Mouse (Mus musculus) kidney, postnatal 25 days (tissue): ENCODE measurements around the gene Hist1h4h.

Experiments
- DNase-seq, 2 experiments: peaks; one replicate each; pipeline ENCODE4 v3.0.0; 2021; ENCODE audit warnings: mixed read lengths in 2 of 2

Gene Hist1h4h

DNA sequence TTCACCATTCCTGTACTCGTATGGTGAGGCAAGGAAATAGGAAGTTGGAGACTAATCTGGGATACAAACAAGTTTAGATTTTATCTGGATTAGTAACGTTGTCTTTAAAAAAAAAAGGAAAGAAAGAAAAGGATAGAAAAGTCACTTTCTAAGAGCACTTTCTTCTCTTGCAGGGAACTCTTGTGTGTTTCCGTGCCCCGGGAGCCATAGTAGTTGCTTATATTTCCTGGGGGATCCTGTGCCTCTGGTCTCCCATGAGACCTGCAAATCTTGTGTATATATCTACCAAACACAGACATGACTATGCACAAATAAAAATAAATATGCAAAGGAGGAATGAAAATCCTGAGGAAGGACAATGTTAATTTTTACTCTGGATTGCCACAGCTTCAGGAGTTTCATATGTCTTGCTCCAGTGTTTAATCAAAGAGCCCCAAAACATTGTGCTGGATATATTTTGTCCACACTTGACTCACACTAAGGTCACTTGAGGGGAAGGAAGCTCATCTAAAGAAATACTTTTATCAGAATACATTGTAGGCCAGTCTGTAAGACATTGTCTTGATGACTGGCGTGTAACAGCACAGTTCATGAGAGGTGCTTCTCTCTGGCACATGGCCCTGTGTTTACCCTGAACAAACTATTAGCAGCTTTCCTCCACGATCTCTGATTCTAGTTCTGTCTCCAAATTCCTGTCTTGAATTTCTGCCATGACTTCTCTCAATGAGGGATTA lies 46.2 kb downstream of the Hist1h4h start:
- no peak for DNase-seq

DNA sequence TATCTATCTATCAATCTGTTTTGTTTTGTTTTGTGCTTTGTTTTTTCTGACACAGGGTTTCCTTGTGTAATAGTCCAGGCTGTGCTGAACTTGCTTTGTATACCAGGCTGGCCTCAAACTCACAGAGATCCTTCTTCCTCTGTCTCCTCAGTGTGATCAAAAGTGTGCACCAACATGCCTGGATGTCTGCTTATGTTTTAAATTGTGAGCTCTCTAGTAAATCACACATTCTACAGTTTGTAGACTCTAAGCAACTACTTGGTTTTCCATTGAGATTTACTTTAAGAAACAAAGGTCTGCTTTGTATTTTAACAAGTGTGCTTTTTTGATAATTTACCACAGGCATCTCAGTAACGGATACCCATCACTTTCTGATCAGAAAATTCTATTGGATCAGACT lies 47.0 kb downstream of the Hist1h4h start:
- DNase-seq = no peak
